Comparison of ENCODE assay signal across 9 mouse cellular contexts in the genomic region with DNA sequence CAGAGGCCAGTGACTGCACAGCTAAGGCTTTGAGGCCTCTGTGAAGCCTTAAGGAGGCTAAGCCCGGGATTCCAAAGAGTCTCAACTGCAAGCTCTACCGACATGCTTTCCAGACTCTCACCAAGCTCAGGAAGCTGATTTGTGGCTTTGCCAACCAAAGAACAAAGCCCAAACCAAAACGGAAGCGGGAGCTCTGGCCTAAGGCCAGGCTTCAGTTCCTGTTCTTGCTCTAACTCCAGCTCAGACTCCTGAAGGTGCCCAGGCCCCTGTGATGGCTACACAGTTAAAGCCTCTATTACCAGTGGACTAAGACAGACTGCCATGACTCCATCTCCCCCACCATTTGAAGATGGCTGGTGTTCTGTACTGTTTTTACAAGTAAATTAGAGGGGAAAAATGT. TPM values are rescaled to one million over a fixed set of nuclear protein-coding genes. Genes with fewer than 3 reads are reported as not detected.
DNase-seq lines count a peak whose midpoint lies in the region; ATAC-seq lines count a peak whose summit lies in the region.
"Had no signal": no experiment of that assay in that cellular context is flagged by ENCODE, and none has a peak within 500 bp of the region (broad histone marks: within the 10 kb centered on the region; RNA-seq: fewer than 3 reads in every experiment).

No protein-coding gene starts in this region.

- no peaks in the 10 kb centered on the region for H3K27me3 ChIP-seq in heart, embryonic 15.5 days
- no peaks in the 10 kb centered on the region for H3K27me3 ChIP-seq in liver, embryonic 11.5 days (replicated peaks; ENCODE audit: control insufficient read depth, insufficient read depth, low read length)
- H3K27me3 ChIP-seq: liver, embryonic 13.5 days had no signal

- 0 out of 2 replicates have a peak, but pooled peaks cover 2% of the 10 kb centered on the region for H3K4me1 ChIP-seq in heart, embryonic 15.5 days (replicated peaks)
- no peaks in the 10 kb centered on the region for H3K4me1 ChIP-seq in liver, embryonic 11.5 days (replicated peaks; ENCODE audit: control insufficient read depth, insufficient read depth, low read length)

- no peak overlapping the region for H3K4me3 ChIP-seq in heart, embryonic 15.5 days
- H3K4me3 ChIP-seq in liver, embryonic 11.5 days (ENCODE audit: low read depth, low read length) = no peak overlapping the region
- H3K4me3 ChIP-seq: liver, embryonic 13.5 days had no signal

- no peaks in the 10 kb centered on the region for H3K9me3 ChIP-seq in heart, embryonic 15.5 days (replicated peaks)
- no peaks in the 10 kb centered on the region for H3K9me3 ChIP-seq in liver, embryonic 11.5 days (ENCODE audit: control insufficient read depth, low read length)
- H3K9me3 ChIP-seq: liver, embryonic 13.5 days had no signal

- no peaks in the 10 kb centered on the region for H3K36me3 ChIP-seq in heart, embryonic 15.5 days
- no peaks in the 10 kb centered on the region for H3K36me3 ChIP-seq in liver, embryonic 11.5 days (ENCODE audit: control insufficient read depth, insufficient read depth, low read length)
- H3K36me3 ChIP-seq: liver, embryonic 13.5 days had no signal

- 0 out of 2 replicates have a peak, but pooled peaks have one; percentile 31 for ATAC-seq in heart, embryonic 15.5 days (replicated peaks; ENCODE audit: insufficient number of reproducible peaks, insufficient read depth, low FRiP score, low read depth)
- ATAC-seq in liver, embryonic 11.5 days (replicated peaks; ENCODE audit: low FRiP score) = no peak
- ATAC-seq in cerebellum, adult (ENCODE audit: insufficient number of reproducible peaks, low FRiP score, low TSS enrichment) = no peak

- intact Hi-C loops in left cerebral cortex, postnatal 25 days (cut with DNase I) = no loop called here

- DNase-seq in left cerebral cortex, postnatal 25 days (ENCODE audit: low spot score in 2 of 2) = peak; percentile 22 to 23
- DNase-seq in left cerebral cortex, adult 11 months (ENCODE audit: low spot score) = no peak
- DNase-seq in adrenal gland, postnatal 14 days = peak; percentile 66
- DNase-seq in liver, embryonic 11.5 days (ENCODE audit: low spot score) = no peak
- DNase-seq in thymus, adult 18-20 months = no peak
- DNase-seq in frontal cortex, adult 2 months (ENCODE audit: extremely low spot score in 1 of 2, low spot score in 1 of 2) = no peak
- DNase-seq: liver, embryonic 13.5 days had no signal

- no peak overlapping the region for H3K4me2 ChIP-seq in heart, embryonic 15.5 days
- no peak overlapping the region for H3K4me2 ChIP-seq in liver, embryonic 11.5 days
- H3K4me2 ChIP-seq: liver, embryonic 13.5 days had no signal

- no peak overlapping the region for H3K9ac ChIP-seq in heart, embryonic 15.5 days
- H3K9ac ChIP-seq in liver, embryonic 11.5 days (ENCODE audit: low read depth, low read length) = no peak overlapping the region
- H3K9ac ChIP-seq: liver, embryonic 13.5 days had no signal

- H3K27ac ChIP-seq in heart, embryonic 15.5 days = peak overlapping the region; percentile 73
- 0 out of 2 replicates have a peak overlapping the region, but pooled peaks have one; percentile 19 for H3K27ac ChIP-seq in liver, embryonic 11.5 days (ENCODE audit: low read depth, low read length)
- H3K27ac ChIP-seq: liver, embryonic 13.5 days had no signal

- 27% methylated on average over 4 of the region's 4 CpGs for WGBS in heart, embryonic 15.5 days
- WGBS in liver, embryonic 11.5 days = 32% methylated on average over 4 of the region's 4 CpGs

RNA-seq across cellular contexts. Expression of a gene that starts 19.2 kb away (rescaled TPM):
- total RNA-seq in left cerebral cortex, postnatal 25 days (2021) = 100 to 1,000 TPM; 184 to 185 TPM
- 183 and 185 TPM in 2 replicates for total RNA-seq in adrenal gland, postnatal 14 days (2021)
- 166 and 209 TPM in 2 replicates for polyA plus RNA-seq in heart, embryonic 15.5 days (2015; fragmentation: Nextera tagmentation; extraction: Ambion mirVana)
- polyA plus RNA-seq in liver, embryonic 11.5 days (2014; fragmentation: Nextera tagmentation; extraction: Ambion mirVana) = 384 and 414 TPM in 2 replicates
- polyA plus RNA-seq in frontal cortex, adult 2 months (2012; rRNA removed) = 125 and 138 TPM in 2 replicates

RNA-seq across cellular contexts. Expression of a gene that starts 20.0 kb away (rescaled TPM):
- 100 to 1,000 TPM; 330 to 341 TPM for total RNA-seq in left cerebral cortex, postnatal 25 days (2021)
- 280 and 282 TPM in 2 replicates for total RNA-seq in adrenal gland, postnatal 14 days (2021)
- 190 and 214 TPM in 2 replicates for polyA plus RNA-seq in heart, embryonic 15.5 days (2015; fragmentation: Nextera tagmentation; extraction: Ambion mirVana)
- polyA plus RNA-seq in liver, embryonic 11.5 days (2014; fragmentation: Nextera tagmentation; extraction: Ambion mirVana) = 221 and 230 TPM in 2 replicates
- polyA plus RNA-seq in frontal cortex, adult 2 months (2012; rRNA removed) = 388 and 392 TPM in 2 replicates

Comparison
In these comparisons a context has a peak if more than half of its experiments do, and no peak if none do; other contexts are left out.
1. DNase-seq: peak in left cerebral cortex, postnatal 25 days (2 of 2) and adrenal gland, postnatal 14 days (single experiment); none in left cerebral cortex, adult 11 months (single experiment), liver, embryonic 11.5 days (single experiment), thymus, adult 18-20 months (0 of 2) and frontal cortex, adult 2 months (0 of 2).